Mouse (Mus musculus): ENCODE results near the gene Ppp1r37.

GRCm38 (mm10) chr7:19579751-19580150 lies 16.9 kb upstream of the Ppp1r37 start:
- TF ChIP-seq CTCF (IDR thresholded peaks at IDR 0.05; ENCODE audit: low read depth) (no peak), EP300 (IDR thresholded peaks at IDR 0.05; ENCODE audit: low read depth) (no peak)
